8 mouse cellular contexts compared by ENCODE assay signal in the genomic region with DNA sequence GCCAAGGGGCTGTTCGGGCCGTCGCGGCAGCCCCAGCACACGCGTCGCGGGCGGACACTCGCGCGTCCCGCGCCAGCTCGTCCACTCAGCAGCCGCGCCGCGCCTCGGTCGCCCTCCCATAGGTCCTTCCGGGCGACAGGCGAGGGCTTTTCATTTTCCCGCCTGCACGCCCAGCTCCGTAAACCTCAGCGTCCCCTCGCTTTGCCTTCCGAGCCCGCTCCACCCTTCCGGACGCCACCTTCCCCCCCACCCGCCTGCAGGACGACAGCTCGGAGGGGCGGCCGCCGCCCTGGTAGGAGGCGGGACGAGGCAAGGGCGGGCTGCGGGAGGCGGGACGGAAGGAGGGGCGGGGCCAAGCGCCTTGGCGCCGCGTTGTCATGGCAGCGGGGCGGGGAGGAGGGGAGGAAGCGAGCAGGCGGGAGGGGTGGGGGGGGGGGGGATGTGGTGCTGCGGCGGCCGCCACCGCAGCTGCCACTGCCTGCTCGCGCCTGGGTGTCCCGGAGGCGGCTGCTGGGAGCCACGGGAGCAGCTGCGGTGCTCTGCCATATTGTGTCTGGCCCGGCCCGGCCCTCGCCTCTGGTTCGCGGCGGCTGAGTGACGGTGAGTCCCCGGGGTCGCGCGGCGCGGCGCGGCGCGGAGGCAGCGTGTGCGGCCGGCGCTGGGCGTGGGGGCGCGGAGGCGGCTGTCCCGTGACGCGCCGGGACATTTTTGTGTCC. TPM values are rescaled to one million over a fixed set of nuclear protein-coding genes. Genes with fewer than 3 reads are reported as not detected.
DNase-seq lines count a peak whose midpoint lies in the region; ATAC-seq and TF ChIP-seq lines count a peak whose summit lies in the region.

Gene Foxn2 (plus strand): TSS at position 427 of the 716 bp plus-strand sequence.

- H3K9me3 ChIP-seq in ES-E14 (ENCODE audit: control insufficient read depth, insufficient read depth, low read depth, low read length), result no peaks in the 10 kb centered on the region
- no peaks in the 10 kb centered on the region for H3K9me3 ChIP-seq in forebrain, embryonic 16.5 days (ENCODE audit: control insufficient read depth, low read length)
- H3K9me3 ChIP-seq in lung, embryonic 15.5 days, result no peaks in the 10 kb centered on the region; the same call in 1 of the 2 replicates

- no peaks in the 10 kb centered on the region for H3K27me3 ChIP-seq in forebrain, embryonic 16.5 days (replicated peaks; ENCODE audit: control insufficient read depth, insufficient read depth, low read length)
- no peaks in the 10 kb centered on the region for H3K27me3 ChIP-seq in lung, embryonic 15.5 days

- H3K9ac ChIP-seq in ES-E14 (ENCODE audit: insufficient read depth, low read depth, low read length, poor library complexity, severe bottlenecking), result peak within 1 kb of the TSS; percentile 93
- H3K9ac ChIP-seq in forebrain, embryonic 16.5 days (replicated peaks; ENCODE audit: low read depth, low read length), result peak within 1 kb of the TSS; percentile 84
- H3K9ac ChIP-seq in lung, embryonic 15.5 days, result peak within 1 kb of the TSS; percentile 95

- ATAC-seq in forebrain, embryonic 16.5 days, result peak; percentile 88
- peak; percentile 94 for ATAC-seq in lung, embryonic 15.5 days (ENCODE audit: borderline replicate concordance, extremely low read depth, low FRiP score, low TSS enrichment)

- H3K4me2 ChIP-seq in forebrain, embryonic 16.5 days (ENCODE audit: low read length), result peak within 1 kb of the TSS; percentile 89
- peak within 1 kb of the TSS; percentile 85 for H3K4me2 ChIP-seq in lung, embryonic 15.5 days

- WGBS in forebrain, embryonic 16.5 days, result under 1% methylated on average over 54 of the region's 93 CpGs
- WGBS in lung, embryonic 15.5 days, result under 1% methylated on average over 56 of the region's 93 CpGs

- peak within 1 kb of the TSS; percentile 78 for H3K27ac ChIP-seq in ES-E14 (ENCODE audit: insufficient read depth, low read depth, low read length, poor library complexity, severe bottlenecking)
- H3K27ac ChIP-seq in forebrain, embryonic 16.5 days (ENCODE audit: low read length), result peak within 1 kb of the TSS; percentile 90
- H3K27ac ChIP-seq in lung, embryonic 15.5 days, result peak within 1 kb of the TSS; percentile 92

- H3K4me3 ChIP-seq in ES-E14 (ENCODE audit: insufficient read depth in 1 of 2, low read depth in 1 of 2, low read length in 2 of 2, poor library complexity in 1 of 2, severe bottlenecking in 1 of 2), result peak within 1 kb of the TSS; percentile 85 to 95
- H3K4me3 ChIP-seq in forebrain, embryonic 16.5 days (replicated peaks; ENCODE audit: low read length), result peak within 1 kb of the TSS; percentile 93
- peak within 1 kb of the TSS; percentile 82 for H3K4me3 ChIP-seq in lung, embryonic 15.5 days

- no peaks in the 10 kb centered on the region for H3K36me3 ChIP-seq in ES-E14 (ENCODE audit: control insufficient read depth, insufficient read depth, low read length, poor library complexity, severe bottlenecking)
- no peaks in the 10 kb centered on the region for H3K36me3 ChIP-seq in forebrain, embryonic 16.5 days (ENCODE audit: control insufficient read depth, insufficient read depth)
- no peaks in the 10 kb centered on the region for H3K36me3 ChIP-seq in lung, embryonic 15.5 days

- in situ Hi-C loops in ES-E14 (cut with MboI; ENCODE audit: low sequenced_read_pairs in 2 of 2, unreplicated experiment in 2 of 2), result no loop called here

- peaks cover 8 to 14% of the 10 kb centered on the region in 2 experiments; a peak in 3 of 4 replicates for H3K4me1 ChIP-seq in ES-E14 (ENCODE audit: control insufficient read depth in 2 of 2, insufficient read depth in 2 of 2, low read length in 2 of 2, poor library complexity in 1 of 2)
- H3K4me1 ChIP-seq in forebrain, embryonic 16.5 days (replicated peaks; ENCODE audit: control insufficient read depth, insufficient read depth, low read length), result no peaks in the 10 kb centered on the region
- H3K4me1 ChIP-seq in lung, embryonic 15.5 days, result peaks cover 9% of the 10 kb centered on the region; the same call in 1 of the 2 replicates

- peak; percentile 90 for DNase-seq in ES-E14 (ENCODE audit: low read depth, low spot score)
- DNase-seq in cerebellum, adult 11-12 months, result peak; percentile 93
- peak; percentile 97 for DNase-seq in heart, postnatal 4 days
- peak; percentile 77 to 84 for DNase-seq in layer of hippocampus, adult 8-10 months (ENCODE audit: low spot score in 2 of 2)
- DNase-seq in ovary, adult 18-20 months (ENCODE audit: low spot score), result peak; percentile 91
- DNase-seq in thymus, postnatal 0 days (ENCODE audit: low spot score), result peak; percentile 96

TF ChIP-seq in ES-E14, 5 proteins besides CTCF, POLR2A, EP300 and RAD21:
- TF ChIP-seq ZC3H11A (IDR thresholded peaks at IDR 0.05; ENCODE audit: borderline replicate concordance, low read depth, low read length) (no peak), HCFC1 (IDR thresholded peaks at IDR 0.05; ENCODE audit: borderline replicate concordance, insufficient read depth, low read length) (no peak), ZNF384 (IDR thresholded peaks at IDR 0.05; ENCODE audit: low read depth, low read length) (no peak), CHD2 (IDR thresholded peaks at IDR 0.05; ENCODE audit: low read depth, low read length) (no peak), MAFK (IDR thresholded peaks at IDR 0.05; ENCODE audit: insufficient read depth, low read depth, low read length) (no peak)

RNA-seq across cellular contexts. Expression of gene Foxn2, which starts in this region (rescaled TPM):
- 26.6 and 29.7 TPM in 2 replicates for total RNA-seq in ES-E14 (2012; rRNA removed)
- 11.6 and 13.0 TPM in 2 replicates for polyA plus RNA-seq in forebrain, embryonic 16.5 days (2015; fragmentation: Nextera tagmentation; extraction: Ambion mirVana)
- 10 to 100 TPM; 13.6 to 13.9 TPM for total RNA-seq in heart, postnatal 4 days (2021)
- 10 to 100 TPM; 22.9 to 25.2 (median 24.0) TPM for total RNA-seq in layer of hippocampus, adult 8-10 months (2022)
- polyA plus RNA-seq in lung, embryonic 15.5 days (2015; fragmentation: Nextera tagmentation; extraction: Ambion mirVana), result 19.3 and 20.5 TPM in 2 replicates
- 16.1 and 19.4 TPM in 2 replicates for polyA plus RNA-seq in thymus, postnatal 0 days (2015; fragmentation: Nextera tagmentation; extraction: Ambion mirVana)

Comparison
In these comparisons a context has a peak if more than half of its experiments do, and no peak if none do; other contexts are left out.
1. Peak in every context shown above with its lines: DNase-seq, ATAC-seq, H3K4me3 ChIP-seq and H3K27ac ChIP-seq.